Mouse (Mus musculus) kidney, adult 2 months (tissue): ENCODE results near the gene Fam111a.

Experiments
- CTCF ChIP-seq: fragments of 200-500 bp; conservative IDR thresholded peaks from 2 replicates; pipeline ENCODE4 v1.5.1; 2011; ENCODE audit warnings: low read depth, mild to moderate bottlenecking, control low read depth, low read length, moderate library complexity, mixed read lengths; ENCODE audit not compliant: insufficient read depth, insufficient read length
- POLR2A ChIP-seq: fragments of 200-500 bp; IDR thresholded peaks from one replicate; pipeline ENCODE4 v1.6.1; 2011; ENCODE audit warnings: low read depth, low read length, control low read depth

DNA sequence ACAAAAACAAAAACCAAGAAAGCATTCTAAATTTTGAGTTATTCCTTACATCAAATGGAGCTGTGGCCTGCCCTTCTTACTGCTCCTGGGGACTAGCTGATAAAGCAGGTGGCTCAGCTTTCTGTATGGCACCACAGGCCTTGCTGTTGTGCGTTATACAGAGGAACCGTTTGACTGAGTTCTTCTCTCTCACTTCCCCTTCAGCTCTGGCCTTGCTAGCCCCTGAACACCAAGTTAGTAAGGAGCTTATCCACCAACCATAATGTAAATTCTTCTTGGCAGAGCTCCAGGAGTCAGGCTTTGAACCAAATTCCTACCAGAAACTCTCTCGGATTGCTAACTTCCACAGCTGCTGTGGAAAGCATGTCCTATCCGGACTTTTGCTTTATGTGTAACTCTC is 21.5 kb downstream of the Fam111a start:
- TF ChIP-seq CTCF (no peak), POLR2A (no peak)
